Mouse (Mus musculus): ENCODE results near the gene Plscr3. TPM values are rescaled to one million over a fixed set of nuclear protein-coding genes. Genes with fewer than 3 reads are reported as not detected.

The Plscr3 gene
- polyA plus RNA-seq, 1 experiment from 2014 or later = 20.8 TPM

DNA sequence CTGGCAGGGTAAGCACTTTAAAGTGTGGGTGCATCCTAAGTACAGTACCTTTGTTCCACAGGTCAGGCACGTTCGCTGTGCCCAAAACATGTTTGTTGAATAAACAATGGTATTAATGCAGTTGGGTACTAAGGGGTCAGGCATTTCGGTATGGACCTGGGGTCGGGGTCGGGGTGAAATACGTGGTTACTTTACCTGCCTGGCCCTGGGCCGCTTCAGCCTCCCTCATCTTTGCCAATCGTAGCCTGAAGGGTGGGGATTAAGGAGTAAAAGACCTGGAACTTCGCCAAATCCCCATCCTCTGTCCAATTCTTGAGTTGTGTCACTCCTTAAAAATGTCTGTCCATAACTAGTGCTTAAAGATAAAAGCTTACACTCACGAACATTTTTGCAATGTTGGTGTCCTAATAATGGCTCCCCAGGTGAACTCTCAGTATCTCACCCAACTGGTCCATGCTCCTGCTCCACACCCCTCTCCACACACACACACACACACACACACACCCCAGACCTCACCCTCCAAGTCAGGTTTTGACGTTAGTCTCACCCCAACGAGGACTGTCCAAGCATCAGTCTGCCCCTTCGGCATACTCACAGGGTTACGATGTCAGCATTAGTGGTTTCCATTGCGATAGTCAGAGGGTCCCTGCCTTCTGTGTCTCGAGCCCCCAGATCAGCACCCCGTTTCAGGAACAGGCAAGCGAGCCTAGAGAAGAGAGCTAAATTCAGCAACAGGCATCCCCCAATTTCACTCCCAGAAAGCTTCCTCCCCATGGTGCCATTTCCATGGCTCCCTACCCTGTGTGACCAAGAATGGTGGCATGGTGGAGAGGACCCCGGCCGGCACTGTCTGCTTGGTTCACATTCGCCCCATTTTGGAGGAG lies 35.9 kb downstream of the Plscr3 start:
- H3K36me3 ChIP-seq (replicated peaks; ENCODE audit: insufficient read depth, low read length) = 0 out of 2 replicates have a peak, but pooled peaks cover 8% of the 10 kb centered on the region
- H3K27me3 ChIP-seq (ENCODE audit: insufficient read depth, low read length) = no peaks in the 10 kb centered on the region
- no peaks in the 10 kb centered on the region for H3K9me3 ChIP-seq (ENCODE audit: low read length)
- H3K4me2 ChIP-seq (ENCODE audit: low read depth, low read length) = peak overlapping the region; percentile 89
- peak overlapping the region; percentile 86 for H3K27ac ChIP-seq (ENCODE audit: low read depth)
- peaks cover 44% of the 10 kb centered on the region for H3K4me1 ChIP-seq (ENCODE audit: insufficient read depth)
- DNase-seq (no peak), ATAC-seq (no peak)
- H3K4me3 ChIP-seq (ENCODE audit: low read depth, low read length) = peak overlapping the region; percentile 56
- TF ChIP-seq CTCF (IDR thresholded peaks at IDR 0.05; ENCODE audit: low read depth) = no peak
- TF ChIP-seq EP300 (IDR thresholded peaks at IDR 0.05; ENCODE audit: low read depth) = no peak
- H3K9ac ChIP-seq (replicated peaks) = peak overlapping the region; percentile 69; the same call in 1 of the 2 replicates
- 71% methylated on average over 21 of the region's 21 CpGs for WGBS (ENCODE audit: insufficient replicate concordance)

DNA sequence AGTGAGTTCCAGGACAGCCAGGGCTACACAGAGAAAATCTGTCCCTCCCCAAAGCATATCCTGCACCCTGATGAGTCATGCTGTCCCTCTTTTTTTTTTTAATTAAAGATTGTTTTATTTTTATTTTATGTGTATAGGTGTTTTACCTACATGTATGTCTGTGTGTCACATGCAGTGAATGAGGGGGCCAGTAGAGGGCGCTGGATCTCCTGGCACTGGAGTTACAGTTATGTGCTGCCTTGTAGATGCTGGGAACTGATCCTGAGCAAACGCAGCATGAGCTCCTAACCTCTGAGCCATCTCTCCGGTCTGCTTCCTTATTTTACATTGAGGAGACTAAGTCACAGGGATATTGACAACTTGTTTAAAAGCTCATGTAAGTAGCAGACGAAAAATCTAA lies 36.9 kb downstream of the Plscr3 start:
- Histone ChIP-seq H3K36me3 (replicated peaks; ENCODE audit: insufficient read depth, low read length) (0 out of 2 replicates have a peak, but pooled peaks cover 11% of the 10 kb centered on the region), H3K4me3 (ENCODE audit: low read depth, low read length) (no peak overlapping the region), H3K27ac (ENCODE audit: low read depth) (no peak overlapping the region), H3K4me2 (ENCODE audit: low read depth, low read length) (no peak overlapping the region), H3K9me3 (ENCODE audit: low read length) (no peaks in the 10 kb centered on the region), H3K9ac (replicated peaks) (no peak overlapping the region), H3K27me3 (ENCODE audit: insufficient read depth, low read length) (no peaks in the 10 kb centered on the region), H3K4me1 (ENCODE audit: insufficient read depth) (peaks cover 42% of the 10 kb centered on the region)
- TF ChIP-seq CTCF (IDR thresholded peaks at IDR 0.05; ENCODE audit: low read depth) (peak; percentile 71), EP300 (IDR thresholded peaks at IDR 0.05; ENCODE audit: low read depth) (no peak)
- ATAC-seq (no peak), DNase-seq (peak; percentile 66)
- 71% methylated on average over 4 of the region's 4 CpGs for WGBS (ENCODE audit: insufficient replicate concordance)

DNA sequence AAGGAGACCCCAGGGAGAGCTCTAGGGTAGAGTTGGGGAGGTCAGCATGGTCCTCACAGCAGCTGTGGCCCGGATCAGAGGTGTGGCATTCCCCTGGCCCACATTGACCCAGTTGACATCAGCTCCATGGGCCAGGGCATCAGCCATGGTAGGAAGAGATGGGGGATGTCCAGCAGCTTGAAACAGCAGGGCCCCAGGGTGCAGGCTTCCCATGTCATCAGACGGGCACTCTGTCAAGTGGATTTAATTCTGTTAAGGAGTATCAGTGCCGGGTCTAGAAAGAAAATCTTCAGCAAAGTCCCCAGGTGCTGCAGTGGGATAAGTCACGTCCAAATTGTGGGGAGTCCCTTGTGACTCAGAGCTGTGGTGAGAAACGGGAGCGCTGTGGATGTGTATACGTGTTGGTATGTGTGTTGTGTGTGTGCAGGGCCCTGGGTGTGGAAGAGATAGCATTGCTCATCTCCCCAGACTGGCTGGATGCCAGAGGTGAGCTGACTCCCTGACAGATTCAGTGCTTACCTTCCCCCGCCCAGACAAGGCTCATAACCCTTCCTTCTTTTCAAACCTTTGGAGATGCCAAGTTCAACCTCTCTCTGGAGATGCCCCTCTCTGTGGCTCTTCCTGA lies 37.5 kb downstream of the Plscr3 start:
- DNase-seq (no peak), ATAC-seq (no peak)
- Histone ChIP-seq H3K36me3 (replicated peaks; ENCODE audit: insufficient read depth, low read length) (0 out of 2 replicates have a peak, but pooled peaks cover 11% of the 10 kb centered on the region), H3K27me3 (ENCODE audit: insufficient read depth, low read length) (no peaks in the 10 kb centered on the region), H3K4me1 (ENCODE audit: insufficient read depth) (peaks cover 40% of the 10 kb centered on the region), H3K9me3 (ENCODE audit: low read length) (no peaks in the 10 kb centered on the region), H3K27ac (ENCODE audit: low read depth) (no peak overlapping the region), H3K4me3 (ENCODE audit: low read depth, low read length) (no peak overlapping the region), H3K9ac (replicated peaks) (no peak overlapping the region), H3K4me2 (ENCODE audit: low read depth, low read length) (no peak overlapping the region)
- WGBS (ENCODE audit: insufficient replicate concordance) = 61% methylated on average over 8 of the region's 8 CpGs
- TF ChIP-seq CTCF (IDR thresholded peaks at IDR 0.05; ENCODE audit: low read depth) = no peak
- TF ChIP-seq EP300 (IDR thresholded peaks at IDR 0.05; ENCODE audit: low read depth) = no peak

DNA sequence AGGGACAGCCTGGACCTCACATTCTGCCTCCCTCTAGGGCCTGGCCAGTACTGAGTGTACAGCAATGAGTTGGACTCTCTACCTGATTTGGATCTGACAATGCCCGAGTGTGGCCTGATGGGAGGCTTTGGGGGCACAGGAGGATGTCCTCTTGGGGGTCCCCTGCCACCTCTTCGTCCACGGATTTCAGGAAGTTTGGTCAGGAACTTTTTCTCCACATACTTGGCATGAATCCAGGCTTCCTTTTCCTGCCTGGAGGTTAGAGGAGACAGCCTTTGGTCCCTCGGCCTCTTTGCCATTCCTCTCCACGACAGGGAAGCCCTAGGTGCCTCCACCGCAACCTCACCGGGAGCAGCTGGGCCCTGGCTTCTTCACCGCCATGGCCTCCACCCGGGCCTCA lies 38.1 kb downstream of the Plscr3 start:
- Histone ChIP-seq H3K4me2 (ENCODE audit: low read depth, low read length) (no peak overlapping the region), H3K27me3 (ENCODE audit: insufficient read depth, low read length) (no peaks in the 10 kb centered on the region), H3K9me3 (ENCODE audit: low read length) (no peaks in the 10 kb centered on the region), H3K36me3 (replicated peaks; ENCODE audit: insufficient read depth, low read length) (0 out of 2 replicates have a peak, but pooled peaks cover 11% of the 10 kb centered on the region), H3K4me3 (ENCODE audit: low read depth, low read length) (no peak overlapping the region), H3K4me1 (ENCODE audit: insufficient read depth) (peaks cover 34% of the 10 kb centered on the region), H3K9ac (replicated peaks) (no peak overlapping the region), H3K27ac (ENCODE audit: low read depth) (no peak overlapping the region)
- WGBS (ENCODE audit: insufficient replicate concordance) = 66% methylated on average over 9 of the region's 9 CpGs
- no peak for TF ChIP-seq CTCF (IDR thresholded peaks at IDR 0.05; ENCODE audit: low read depth)
- no peak for TF ChIP-seq EP300 (IDR thresholded peaks at IDR 0.05; ENCODE audit: low read depth)
- DNase-seq (no peak), ATAC-seq (no peak)

DNA sequence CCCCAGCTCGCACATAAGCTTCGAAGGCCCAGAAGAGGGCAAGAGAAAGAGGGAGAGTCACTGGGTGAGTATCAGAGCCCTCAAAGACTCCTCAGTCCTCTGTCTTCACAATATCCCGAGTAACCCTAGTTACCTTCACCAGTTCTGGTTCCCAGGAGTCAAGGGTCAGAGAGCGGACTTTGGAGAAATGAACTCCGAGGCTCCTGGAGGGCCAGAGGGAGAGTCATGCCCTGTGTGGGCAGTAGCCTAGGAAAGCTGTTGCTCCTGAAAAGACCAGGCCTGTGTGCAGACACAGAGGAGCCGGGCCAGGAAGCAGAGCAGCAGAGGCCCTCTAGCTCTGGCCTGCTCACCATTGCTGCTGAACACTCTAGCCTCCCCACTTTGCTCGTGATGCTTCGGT lies 38.5 kb downstream of the Plscr3 start:
- Histone ChIP-seq H3K4me2 (ENCODE audit: low read depth, low read length) (no peak overlapping the region), H3K27ac (ENCODE audit: low read depth) (no peak overlapping the region), H3K9ac (replicated peaks) (no peak overlapping the region), H3K4me1 (ENCODE audit: insufficient read depth) (peaks cover 30% of the 10 kb centered on the region), H3K4me3 (ENCODE audit: low read depth, low read length) (no peak overlapping the region), H3K9me3 (ENCODE audit: low read length) (no peaks in the 10 kb centered on the region), H3K27me3 (ENCODE audit: insufficient read depth, low read length) (no peaks in the 10 kb centered on the region), H3K36me3 (replicated peaks; ENCODE audit: insufficient read depth, low read length) (0 out of 2 replicates have a peak, but pooled peaks cover 11% of the 10 kb centered on the region)
- WGBS (ENCODE audit: insufficient replicate concordance) = 80% methylated on average over 8 of the region's 8 CpGs
- DNase-seq = no peak
- ATAC-seq = no peak
- TF ChIP-seq CTCF (IDR thresholded peaks at IDR 0.05; ENCODE audit: low read depth) (no peak), EP300 (IDR thresholded peaks at IDR 0.05; ENCODE audit: low read depth) (no peak)
